Mouse (Mus musculus): Measurements from ENCODE around the gene Zp1. TPM values are rescaled to one million over a fixed set of nuclear protein-coding genes. Genes with fewer than 3 reads are reported as not detected.

Gene Zp1
- polyA plus RNA-seq, 1 experiment from 2014 or later: not detected

- no peak for ATAC-seq (replicated peaks; ENCODE audit: low FRiP score)
- H3K4me2 ChIP-seq (ENCODE audit: low read depth, low read length, severe bottlenecking): no peak overlapping the region
Observed at GRCm38 (mm10) chr19:10897491-10897890, 22.9 kb downstream of the Zp1 start.

DNA sequence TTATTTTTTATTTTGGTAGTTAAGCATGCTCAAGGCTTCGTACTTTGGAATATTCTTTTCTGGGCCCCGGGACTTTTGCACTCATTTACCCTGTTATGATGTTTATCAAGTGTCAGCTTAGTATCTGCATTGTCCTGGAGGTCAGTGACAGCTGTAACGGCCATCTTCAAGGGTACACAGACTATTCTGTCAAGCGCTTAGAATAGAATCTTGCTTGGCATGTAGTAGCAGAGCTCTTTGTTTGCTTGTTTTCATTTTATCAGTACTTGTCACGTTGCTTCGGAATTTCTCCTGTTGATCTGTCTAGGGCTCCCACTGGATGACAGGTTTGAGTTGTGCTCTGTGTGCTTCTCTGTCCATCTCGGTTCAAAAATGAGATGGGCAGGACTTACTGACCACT lies 23.6 kb downstream of the Zp1 start:
- WGBS: 85% methylated on average over 7 of the region's 7 CpGs
- no peak overlapping the region for H3K9ac ChIP-seq (ENCODE audit: low read length)
- H3K9me3 ChIP-seq (ENCODE audit: control insufficient read depth, low read length): no peaks in the 10 kb centered on the region
- H3K4me2 ChIP-seq (ENCODE audit: low read depth, low read length, severe bottlenecking): no peak overlapping the region
- ATAC-seq (replicated peaks; ENCODE audit: low FRiP score) (no peak), DNase-seq (ENCODE audit: low spot score) (no peak)
- H3K36me3 ChIP-seq (ENCODE audit: control insufficient read depth, insufficient read depth, low read length): peaks cover 13% of the 10 kb centered on the region; the same call in 1 of the 2 replicates
- H3K27ac ChIP-seq (ENCODE audit: low read depth, low read length): no peak overlapping the region
- H3K4me1 ChIP-seq (replicated peaks; ENCODE audit: control insufficient read depth, insufficient read depth, low read length): peaks cover 2% of the 10 kb centered on the region; the same call in 1 of the 2 replicates
- H3K4me3 ChIP-seq (ENCODE audit: low read depth, low read length): no peak overlapping the region; the same call in 1 of the 2 replicates
- no peaks in the 10 kb centered on the region for H3K27me3 ChIP-seq (ENCODE audit: control insufficient read depth, insufficient read depth, low read length)

More at GRCm38 (mm10) chr19:10897491-10897890, 22.9 kb downstream of the Zp1 start:
- Histone ChIP-seq H3K4me1 (replicated peaks; ENCODE audit: control insufficient read depth, insufficient read depth, low read length) (peaks cover 2% of the 10 kb centered on the region; the same call in 1 of the 2 replicates), H3K9me3 (ENCODE audit: control insufficient read depth, low read length) (no peaks in the 10 kb centered on the region), H3K27me3 (ENCODE audit: control insufficient read depth, insufficient read depth, low read length) (no peaks in the 10 kb centered on the region), H3K4me3 (ENCODE audit: low read depth, low read length) (no peak overlapping the region), H3K36me3 (ENCODE audit: control insufficient read depth, insufficient read depth, low read length) (peaks cover 13% of the 10 kb centered on the region; the same call in 1 of the 2 replicates), H3K9ac (ENCODE audit: low read length) (no peak overlapping the region), H3K27ac (ENCODE audit: low read depth, low read length) (no peak overlapping the region)
- 93% methylated on average over 8 of the region's 8 CpGs for WGBS
- DNase-seq (ENCODE audit: low spot score): no peak

DNA sequence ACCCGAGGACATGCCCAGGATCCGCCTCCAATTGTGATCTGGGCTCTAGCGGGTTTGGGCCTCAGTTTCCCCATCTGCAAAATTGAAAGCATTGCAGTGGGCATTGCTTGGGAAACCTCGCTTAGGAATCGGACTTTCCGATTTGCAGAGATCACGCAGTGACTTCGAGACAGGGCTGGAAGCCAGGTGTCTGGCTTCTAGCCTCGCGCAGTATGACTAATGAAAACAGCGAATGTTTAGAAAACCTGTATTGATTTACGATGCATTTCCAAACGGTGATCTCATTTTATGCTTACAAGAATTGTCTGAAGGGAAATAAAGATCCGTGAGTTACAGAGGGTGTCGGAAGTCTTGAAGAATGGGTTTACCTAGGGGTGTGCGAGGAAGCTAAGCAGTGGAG lies 24.7 kb downstream of the Zp1 start:
- 4% methylated on average over 16 of the region's 16 CpGs for WGBS
- H3K36me3 ChIP-seq (ENCODE audit: control insufficient read depth, insufficient read depth, low read length): peaks cover 6% of the 10 kb centered on the region; the same call in 1 of the 2 replicates
- no peaks in the 10 kb centered on the region for H3K27me3 ChIP-seq (ENCODE audit: control insufficient read depth, insufficient read depth, low read length)
- ATAC-seq (replicated peaks; ENCODE audit: low FRiP score): peak; percentile 4; the same call in 1 of the 2 replicates
- peak overlapping the region; percentile 74 for H3K4me3 ChIP-seq (ENCODE audit: low read depth, low read length)
- H3K9me3 ChIP-seq (ENCODE audit: control insufficient read depth, low read length): no peaks in the 10 kb centered on the region
- peak overlapping the region; percentile 88 for H3K27ac ChIP-seq (ENCODE audit: low read depth, low read length)
- peaks cover 2% of the 10 kb centered on the region; the same call in 1 of the 2 replicates for H3K4me1 ChIP-seq (replicated peaks; ENCODE audit: control insufficient read depth, insufficient read depth, low read length)
- H3K4me2 ChIP-seq (ENCODE audit: low read depth, low read length, severe bottlenecking): peak overlapping the region; percentile 68
- H3K9ac ChIP-seq (ENCODE audit: low read length): peak overlapping the region; percentile 90
- no peak for DNase-seq (ENCODE audit: low spot score)

GRCm38 (mm10) chr19:10895016-10895528 lies 25.4 kb downstream of the Zp1 start, which contains the start of gene Prpf19:
TSS of gene Prpf19 (plus strand) at chr19:10895231.
- no peaks in the 10 kb centered on the region for H3K9me3 ChIP-seq (ENCODE audit: control insufficient read depth, low read length)
- H3K9ac ChIP-seq (ENCODE audit: low read length): peak within 1 kb of the TSS; percentile 90
- H3K27me3 ChIP-seq (ENCODE audit: control insufficient read depth, insufficient read depth, low read length): no peaks in the 10 kb centered on the region
- peak within 1 kb of the TSS; percentile 68 for H3K4me2 ChIP-seq (ENCODE audit: low read depth, low read length, severe bottlenecking)
- DNase-seq (ENCODE audit: low spot score): peak; percentile 98
- H3K4me1 ChIP-seq (replicated peaks; ENCODE audit: control insufficient read depth, insufficient read depth, low read length): peaks cover 2% of the 10 kb centered on the region; the same call in 1 of the 2 replicates
- peak within 1 kb of the TSS; percentile 74 for H3K4me3 ChIP-seq (ENCODE audit: low read depth, low read length)
- under 1% methylated on average over 42 of the region's 43 CpGs for WGBS
- peak; percentile 94 for ATAC-seq (replicated peaks; ENCODE audit: low FRiP score)
- H3K27ac ChIP-seq (ENCODE audit: low read depth, low read length): peak within 1 kb of the TSS; percentile 88
- no peaks in the 10 kb centered on the region; the same call in 1 of the 2 replicates for H3K36me3 ChIP-seq (ENCODE audit: control insufficient read depth, insufficient read depth, low read length)

GRCm38 (mm10) chr19:10892201-10892600 lies 28.2 kb downstream of the Zp1 start:
- H3K4me2 ChIP-seq (ENCODE audit: low read depth, low read length, severe bottlenecking): no peak overlapping the region
- DNase-seq (ENCODE audit: low spot score) (no peak), ATAC-seq (replicated peaks; ENCODE audit: low FRiP score) (no peak)
- no peaks in the 10 kb centered on the region for H3K9me3 ChIP-seq (ENCODE audit: control insufficient read depth, low read length)
- H3K9ac ChIP-seq (ENCODE audit: low read length): no peak overlapping the region
- no peaks in the 10 kb centered on the region for H3K27me3 ChIP-seq (ENCODE audit: control insufficient read depth, insufficient read depth, low read length)
- 88% methylated on average over 3 of the region's 3 CpGs for WGBS
- H3K4me3 ChIP-seq (ENCODE audit: low read depth, low read length): no peak overlapping the region
- H3K27ac ChIP-seq (ENCODE audit: low read depth, low read length): no peak overlapping the region
- H3K4me1 ChIP-seq (replicated peaks; ENCODE audit: control insufficient read depth, insufficient read depth, low read length): peaks cover 2% of the 10 kb centered on the region; the same call in 1 of the 2 replicates
- H3K36me3 ChIP-seq (ENCODE audit: control insufficient read depth, insufficient read depth, low read length): no peaks in the 10 kb centered on the region; the same call in 1 of the 2 replicates

DNA sequence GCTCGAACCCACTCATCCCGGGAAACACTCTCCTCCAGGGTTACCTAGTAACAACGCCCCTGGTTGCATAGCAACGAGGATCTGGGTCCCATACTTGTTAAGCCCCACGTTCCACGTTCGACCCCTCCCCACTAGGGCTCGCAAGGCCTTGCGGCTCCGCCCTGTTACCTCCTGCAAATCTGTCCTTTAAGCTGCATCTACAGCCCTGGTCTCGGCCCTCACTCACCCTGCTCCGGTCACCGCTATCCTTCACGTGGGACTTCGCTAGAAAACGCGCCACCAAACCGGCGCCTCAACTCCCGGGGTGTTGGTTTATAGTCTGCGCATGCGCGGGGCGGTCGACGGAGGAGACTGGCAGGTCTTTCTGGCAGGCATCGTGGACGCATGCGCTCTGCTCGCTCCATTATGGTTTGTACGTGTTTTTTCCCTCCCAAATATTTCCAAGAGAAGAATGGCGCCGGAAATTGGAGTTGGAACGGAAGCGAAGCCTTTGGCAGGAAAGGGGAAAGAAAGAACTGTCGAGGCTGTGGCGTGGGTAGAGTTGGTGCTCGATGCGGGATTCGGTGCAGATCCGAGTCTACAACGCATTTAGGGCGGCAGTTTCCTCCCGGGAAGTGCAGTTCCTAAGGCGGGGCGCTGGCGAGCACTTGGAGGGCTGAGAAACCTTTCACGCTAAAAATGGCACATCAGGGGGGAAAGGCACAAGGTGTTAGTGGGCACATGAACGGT lies 38.8 kb downstream of the Zp1 start, which contains the start of gene Tmem109:
TSS of gene Tmem109 (minus strand) at position 576 of the 729 bp plus-strand sequence.
- peak within 1 kb of the TSS; percentile 47 for H3K4me3 ChIP-seq (ENCODE audit: low read depth, low read length)
- peak within 1 kb of the TSS; percentile 92 for H3K27ac ChIP-seq (ENCODE audit: low read depth, low read length)
- ATAC-seq (replicated peaks; ENCODE audit: low FRiP score): peak; percentile 96
- under 1% methylated on average over 49 of the region's 49 CpGs for WGBS
- H3K9ac ChIP-seq (ENCODE audit: low read length): peak within 1 kb of the TSS; percentile 72
- H3K9me3 ChIP-seq (ENCODE audit: control insufficient read depth, low read length): no peaks in the 10 kb centered on the region
- H3K36me3 ChIP-seq (ENCODE audit: control insufficient read depth, insufficient read depth, low read length): no peaks in the 10 kb centered on the region; the same call in 1 of the 2 replicates
- peak within 1 kb of the TSS; percentile 86 for H3K4me2 ChIP-seq (ENCODE audit: low read depth, low read length, severe bottlenecking)
- peak; percentile 97 for DNase-seq (ENCODE audit: low spot score)
- no peaks in the 10 kb centered on the region for H3K27me3 ChIP-seq (ENCODE audit: control insufficient read depth, insufficient read depth, low read length)
- H3K4me1 ChIP-seq (replicated peaks; ENCODE audit: control insufficient read depth, insufficient read depth, low read length): peaks cover 7% of the 10 kb centered on the region

GRCm38 (mm10) chr19:10880975-10881425 lies 39.4 kb downstream of the Zp1 start:
- no peak for ATAC-seq (replicated peaks; ENCODE audit: low FRiP score)

GRCm38 (mm10) chr19:10880085-10880974 lies 40.1 kb downstream of the Zp1 start:
- Histone ChIP-seq H3K36me3 (ENCODE audit: control insufficient read depth, insufficient read depth, low read length) (no peaks in the 10 kb centered on the region; the same call in 1 of the 2 replicates), H3K4me1 (replicated peaks; ENCODE audit: control insufficient read depth, insufficient read depth, low read length) (peaks cover 7% of the 10 kb centered on the region), H3K4me2 (ENCODE audit: low read depth, low read length, severe bottlenecking) (peak overlapping the region; percentile 86), H3K27ac (ENCODE audit: low read depth, low read length) (peak overlapping the region; percentile 92; the same call in 1 of the 2 replicates), H3K27me3 (ENCODE audit: control insufficient read depth, insufficient read depth, low read length) (no peaks in the 10 kb centered on the region), H3K9me3 (ENCODE audit: control insufficient read depth, low read length) (no peaks in the 10 kb centered on the region), H3K4me3 (ENCODE audit: low read depth, low read length) (peak overlapping the region; percentile 47), H3K9ac (ENCODE audit: low read length) (peak overlapping the region; percentile 72; the same call in 1 of the 2 replicates)
- ATAC-seq (replicated peaks; ENCODE audit: low FRiP score) (0 out of 2 replicates have a peak, but pooled peaks have one; percentile 0), DNase-seq (ENCODE audit: low spot score) (no peak)
- WGBS: 44% methylated on average over 7 of the region's 7 CpGs

More at GRCm38 (mm10) chr19:10880975-10881425, 39.4 kb downstream of the Zp1 start:
- H3K4me1 ChIP-seq (replicated peaks; ENCODE audit: control insufficient read depth, insufficient read depth, low read length): peaks cover 7% of the 10 kb centered on the region
- WGBS: 3% methylated on average over 14 of the region's 14 CpGs
- H3K27ac ChIP-seq (ENCODE audit: low read depth, low read length): peak overlapping the region; percentile 92
- H3K4me3 ChIP-seq (ENCODE audit: low read depth, low read length): peak overlapping the region; percentile 47
- peak overlapping the region; percentile 72 for H3K9ac ChIP-seq (ENCODE audit: low read length)
- H3K9me3 ChIP-seq (ENCODE audit: control insufficient read depth, low read length): no peaks in the 10 kb centered on the region
- no peaks in the 10 kb centered on the region; the same call in 1 of the 2 replicates for H3K36me3 ChIP-seq (ENCODE audit: control insufficient read depth, insufficient read depth, low read length)
- peak overlapping the region; percentile 86 for H3K4me2 ChIP-seq (ENCODE audit: low read depth, low read length, severe bottlenecking)
- DNase-seq (ENCODE audit: low spot score): no peak
- H3K27me3 ChIP-seq (ENCODE audit: control insufficient read depth, insufficient read depth, low read length): no peaks in the 10 kb centered on the region
